Mouse (Mus musculus) cerebellum, adult 9-11 months (tissue): Measurements from ENCODE around the gene Prpf19.

Experiments used
- DNase-seq: peaks from one replicate; pipeline ENCODE4 v3.0.0; 2022

Gene Prpf19

GRCm38 (mm10) chr19:10940097-10940800 lies 45.2 kb downstream of the Prpf19 start:
- peak; percentile 87 for DNase-seq

GRCm38 (mm10) chr19:10940801-10941457 lies 45.9 kb downstream of the Prpf19 start:
- DNase-seq = no peak

GRCm38 (mm10) chr19:10943955-10944354 lies 48.9 kb downstream of the Prpf19 start:
- DNase-seq = no peak

GRCm38 (mm10) chr19:10946506-10946905 lies 51.5 kb downstream of the Prpf19 start:
- no peak for DNase-seq

GRCm38 (mm10) chr19:10947219-10947618 lies 52.2 kb downstream of the Prpf19 start:
- DNase-seq = no peak

GRCm38 (mm10) chr19:10948416-10948815 lies 53.4 kb downstream of the Prpf19 start:
- DNase-seq = peak; percentile 45

GRCm38 (mm10) chr19:10949112-10949511 lies 54.1 kb downstream of the Prpf19 start, which contains the start of gene Ccdc86:
TSS of gene Ccdc86 (minus strand) at chr19:10949266.
- DNase-seq = peak; percentile 96

GRCm38 (mm10) chr19:10949558-10949957 lies 54.5 kb downstream of the Prpf19 start:
- DNase-seq = no peak

- no peak for DNase-seq
Measured at GRCm38 (mm10) chr19:10952021-10952939, 57.2 kb downstream of the Prpf19 start.
